Mouse (Mus musculus) liver, embryonic 13.5 days (tissue): ENCODE data around the gene Dclre1b. TPM values are rescaled to one million over a fixed set of nuclear protein-coding genes. Genes with fewer than 3 reads are reported as not detected.
"Not testable (repeated sequence)": the region's sequence is repeated elsewhere in the genome, so short reads cannot be mapped to it uniquely, and the experiment has no call there.

Source experiments
- ATAC-seq: fragments of 200-750 bp; cut with Nextera tagmentation; 2 replicates; pipeline ENCODE4 v1.8.0; 2017; ENCODE audit warnings: low read depth, mild to moderate bottlenecking, moderate number of reproducible peaks, moderate library complexity
- DNase-seq: peaks from one replicate; pipeline ENCODE4 v3.0.0; 2022
- H3K27ac ChIP-seq: fragments of 300-500 bp; sonication (generic); 2 replicates; pipeline ENCODE4 v1.5.1; 2015; ENCODE audit warnings: moderate library complexity, mild to moderate bottlenecking, inconsistent platforms
- H3K27me3 ChIP-seq: fragments of 300-500 bp; sonication (generic); 2 replicates; pipeline ENCODE4 v1.6.1; 2015; ENCODE audit warnings: mild to moderate bottlenecking, inconsistent platforms
- H3K36me3 ChIP-seq: fragments of 300-500 bp; sonication (generic); 2 replicates; pipeline ENCODE4 v1.6.1; 2015; ENCODE audit warnings: mild to moderate bottlenecking, inconsistent platforms
- H3K4me1 ChIP-seq: fragments of 300-500 bp; sonication (generic); replicated peaks from 2 replicates; pipeline ENCODE4 v1.6.1; 2015; ENCODE audit warnings: inconsistent platforms
- H3K4me2 ChIP-seq: fragments of 300-500 bp; sonication (generic); 2 replicates; pipeline ENCODE4 v1.6.1; 2015; ENCODE audit warnings: inconsistent platforms, mild to moderate bottlenecking, moderate library complexity
- H3K4me3 ChIP-seq: fragments of 300-500 bp; sonication (generic); replicated peaks from 2 replicates; pipeline ENCODE4 v1.5.1; 2015; ENCODE audit warnings: mild to moderate bottlenecking, inconsistent platforms
- H3K9ac ChIP-seq: fragments of 300-500 bp; sonication (generic); 2 replicates; pipeline ENCODE4 v1.6.1; 2015; ENCODE audit warnings: mild to moderate bottlenecking, inconsistent platforms
- H3K9me3 ChIP-seq: fragments of 300-500 bp; sonication (generic); replicated peaks from 2 replicates; pipeline ENCODE4 v1.6.1; 2016; ENCODE audit warnings: inconsistent platforms
- WGBS: fragments of 180-500 bp; shearing (Covaris S2); methylation state at CpG from one replicate; pipeline ENCODE4 v1.1.7; 2015; ENCODE audit not compliant: insufficient replicate concordance; 5-methylcytosine and 5-hydroxymethylcytosine counted together
- polyA plus RNA-seq: library from polyadenylated mRNA; unstranded; fragments of >200 nt; fragmentation: Nextera tagmentation; extraction: Ambion mirVana; gene quantifications from 2 replicates; pipeline ENCODE4 v1.2.1, GENCODE M21; 2015

The Dclre1b gene
- polyA plus RNA-seq = 30.3 and 33.0 TPM in 2 replicates

DNA sequence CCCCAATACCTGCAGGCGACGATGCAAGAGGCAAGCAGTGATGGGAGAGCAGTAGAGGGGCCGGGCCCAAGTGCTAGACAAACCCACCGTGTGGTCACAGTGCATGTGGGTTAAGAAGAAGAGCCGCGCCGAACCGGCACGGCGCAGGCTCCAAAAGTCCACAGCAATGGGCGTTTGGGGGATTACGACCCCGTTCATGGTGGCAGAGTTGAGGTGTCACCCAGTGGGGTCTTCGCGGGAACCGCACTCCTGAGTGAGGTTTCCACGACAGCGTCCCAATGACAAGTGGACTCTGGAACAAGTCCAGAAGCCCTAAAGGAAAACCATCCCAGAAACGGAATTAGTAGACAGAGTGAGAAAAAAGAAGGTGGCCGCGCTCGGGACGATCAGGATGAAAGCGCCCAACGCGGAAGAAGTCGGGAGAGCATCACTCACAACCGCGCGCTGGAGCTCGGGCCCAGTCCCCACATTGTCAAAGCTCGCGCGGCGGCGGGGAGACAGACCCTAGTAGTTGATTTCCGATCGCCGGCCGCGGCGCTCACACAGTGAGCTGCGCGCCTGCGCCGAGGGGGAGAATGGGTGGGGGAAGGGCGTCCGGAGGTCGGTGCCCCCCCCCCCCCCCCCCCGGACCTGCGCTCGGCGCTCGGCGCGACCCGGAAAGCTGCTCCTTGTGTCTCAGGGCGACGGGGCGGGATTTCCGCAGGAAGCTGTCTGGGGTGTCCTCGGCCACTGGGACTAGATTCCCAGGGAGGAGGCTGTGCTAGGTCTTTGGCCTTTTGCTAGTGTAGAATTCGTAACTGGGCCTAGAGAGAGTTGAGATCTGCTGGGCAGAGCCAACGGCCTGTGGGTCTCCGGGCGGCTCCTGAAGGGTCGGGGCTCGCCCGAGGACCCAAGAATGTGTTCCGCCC, at the start of gene Dclre1b, which contains the start of the genes Ap4b1 and Gm43064:
Gene Dclre1b (minus strand): TSS at position 554 of the 908 bp plus-strand sequence.
Gene Ap4b1 (plus strand): TSS at position 630 of the 908 bp plus-strand sequence.
Gene Gm43064 (plus strand): TSS at position 683 of the 908 bp plus-strand sequence.
- peak; percentile 91 for ATAC-seq
- H3K4me1 ChIP-seq = peaks cover 56% of the 10 kb centered on the region
- WGBS = under 1% methylated on average over 62 of the region's 70 CpGs

DNA sequence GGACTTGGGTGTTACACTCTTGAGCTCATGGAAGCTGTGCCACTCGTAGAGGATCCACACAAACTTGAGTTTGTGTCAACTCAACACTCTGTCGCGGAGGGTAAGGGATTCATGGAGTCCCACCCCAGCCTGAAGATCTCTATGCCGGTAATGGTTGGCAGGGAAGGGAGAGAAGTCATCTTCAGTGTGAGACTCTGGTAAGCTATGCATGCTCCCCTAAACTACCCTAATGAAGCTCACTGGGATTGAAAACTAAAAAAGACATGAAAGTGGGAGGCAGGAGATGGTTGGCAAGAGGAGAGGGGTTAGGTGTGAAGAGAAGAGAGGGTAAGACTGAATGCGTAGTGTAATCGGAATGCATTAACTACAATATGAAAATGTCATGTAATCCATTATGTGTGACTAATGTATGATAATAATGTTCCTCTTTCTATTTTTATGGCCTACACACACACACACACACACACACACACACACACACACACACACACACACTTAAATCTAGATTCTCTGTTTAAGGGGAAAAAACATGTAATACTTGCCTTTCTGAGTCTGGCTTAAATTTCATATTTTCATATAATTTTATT, 48.8 kb upstream of the Dclre1b start:
- H3K4me1 ChIP-seq = peaks cover 9% of the 10 kb centered on the region; the same call in 1 of the 2 replicates
- no peak for ATAC-seq
- H3K27ac ChIP-seq = no peak overlapping the region
- no peaks in the 10 kb centered on the region for H3K9me3 ChIP-seq
- H3K27me3 ChIP-seq = no peaks in the 10 kb centered on the region
- no peak overlapping the region for H3K9ac ChIP-seq
- 87% methylated on average over 6 of the region's 6 CpGs for WGBS
- no peak overlapping the region for H3K4me3 ChIP-seq
- no peak overlapping the region for H3K4me2 ChIP-seq
- no peak for DNase-seq
- no peaks in the 10 kb centered on the region for H3K36me3 ChIP-seq

More for the DNA sequence above, at the start of gene Dclre1b, which contains the start of the genes Ap4b1 and Gm43064:
- H3K4me3 ChIP-seq = peak within 1 kb of the TSS; percentile 85
- peak; percentile 84 for DNase-seq
- H3K9me3 ChIP-seq = no peaks in the 10 kb centered on the region
- H3K9ac ChIP-seq = peak within 1 kb of the TSS; percentile 94
- H3K27ac ChIP-seq = peak within 1 kb of the TSS; percentile 97
- H3K27me3 ChIP-seq = no peaks in the 10 kb centered on the region
- peaks cover 47% of the 10 kb centered on the region for H3K36me3 ChIP-seq
- peak within 1 kb of the TSS; percentile 73 for H3K4me2 ChIP-seq

DNA sequence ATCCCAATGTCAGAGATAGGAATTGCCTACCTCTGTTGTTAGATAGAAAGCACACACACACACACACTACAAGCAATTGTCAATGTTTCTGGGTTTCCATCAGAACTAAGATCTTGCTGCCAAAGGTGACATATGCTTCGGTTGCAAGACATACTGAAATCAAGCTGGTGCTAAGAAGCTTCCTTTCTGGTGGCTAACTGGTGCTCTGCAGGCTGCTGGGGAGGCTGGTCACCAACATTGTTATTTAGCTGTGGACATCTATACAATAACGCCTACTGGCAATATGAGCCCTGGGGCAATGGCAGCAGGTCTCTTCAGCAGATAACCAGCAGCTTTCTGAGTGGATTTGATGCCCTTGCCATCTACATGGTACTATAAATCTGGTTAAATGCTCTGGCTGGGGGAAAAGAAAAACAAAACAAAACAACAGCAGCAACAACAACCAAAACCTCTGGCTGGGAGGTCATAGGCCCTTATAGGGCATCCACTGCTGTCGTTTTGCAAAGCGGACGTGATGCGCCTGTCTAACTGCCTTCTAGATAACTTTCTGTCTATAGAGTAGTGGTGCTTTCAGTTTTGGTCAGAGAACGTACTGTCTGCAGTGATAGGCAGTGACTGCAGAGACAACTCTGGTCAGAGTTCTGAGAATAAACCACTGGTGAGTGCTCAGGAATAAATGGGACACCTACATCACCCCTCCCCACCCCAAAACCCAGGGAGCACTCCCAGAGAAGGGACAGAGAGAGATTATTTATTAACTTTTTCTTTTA, 48.0 kb upstream of the Dclre1b start:
- ATAC-seq (no peak), DNase-seq (no peak)
- Histone ChIP-seq H3K9ac (no peak overlapping the region), H3K4me2 (no peak overlapping the region), H3K27ac (no peak overlapping the region), H3K4me1 (peaks cover 9% of the 10 kb centered on the region; the same call in 1 of the 2 replicates), H3K36me3 (no peaks in the 10 kb centered on the region), H3K9me3 (no peaks in the 10 kb centered on the region), H3K4me3 (no peak overlapping the region), H3K27me3 (no peaks in the 10 kb centered on the region)
- WGBS = 64% methylated on average over 7 of the region's 7 CpGs

DNA sequence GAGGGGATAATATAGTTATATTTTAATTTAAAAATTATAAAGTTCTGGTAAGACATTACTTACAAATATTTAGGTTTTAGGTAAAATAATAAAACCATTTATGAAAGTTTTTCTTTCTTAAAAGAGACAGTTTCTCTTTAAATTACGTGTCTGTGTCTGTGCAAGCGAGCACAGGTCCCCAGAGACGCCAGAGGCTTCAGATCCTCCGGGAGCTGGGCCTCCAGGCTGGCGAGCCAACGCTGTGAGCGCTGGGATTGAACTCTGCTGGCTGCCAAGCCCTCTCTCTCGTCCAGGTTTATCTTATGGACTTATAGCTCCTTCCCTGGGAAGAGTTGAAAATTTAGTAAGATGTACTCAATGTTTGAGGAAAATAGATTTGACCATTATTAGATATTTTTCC, 44.6 kb upstream of the Dclre1b start:
- WGBS = 73% methylated on average over 8 of the region's 8 CpGs
- no peak for DNase-seq
- H3K27ac ChIP-seq = no peak overlapping the region
- no peaks in the 10 kb centered on the region for H3K36me3 ChIP-seq
- no peaks in the 10 kb centered on the region for H3K27me3 ChIP-seq
- no peak overlapping the region for H3K9ac ChIP-seq
- H3K4me3 ChIP-seq = no peak overlapping the region
- peaks cover 4% of the 10 kb centered on the region; the same call in 1 of the 2 replicates for H3K4me1 ChIP-seq
- H3K9me3 ChIP-seq = no peaks in the 10 kb centered on the region
- H3K4me2 ChIP-seq = no peak overlapping the region
- no peak for ATAC-seq

DNA sequence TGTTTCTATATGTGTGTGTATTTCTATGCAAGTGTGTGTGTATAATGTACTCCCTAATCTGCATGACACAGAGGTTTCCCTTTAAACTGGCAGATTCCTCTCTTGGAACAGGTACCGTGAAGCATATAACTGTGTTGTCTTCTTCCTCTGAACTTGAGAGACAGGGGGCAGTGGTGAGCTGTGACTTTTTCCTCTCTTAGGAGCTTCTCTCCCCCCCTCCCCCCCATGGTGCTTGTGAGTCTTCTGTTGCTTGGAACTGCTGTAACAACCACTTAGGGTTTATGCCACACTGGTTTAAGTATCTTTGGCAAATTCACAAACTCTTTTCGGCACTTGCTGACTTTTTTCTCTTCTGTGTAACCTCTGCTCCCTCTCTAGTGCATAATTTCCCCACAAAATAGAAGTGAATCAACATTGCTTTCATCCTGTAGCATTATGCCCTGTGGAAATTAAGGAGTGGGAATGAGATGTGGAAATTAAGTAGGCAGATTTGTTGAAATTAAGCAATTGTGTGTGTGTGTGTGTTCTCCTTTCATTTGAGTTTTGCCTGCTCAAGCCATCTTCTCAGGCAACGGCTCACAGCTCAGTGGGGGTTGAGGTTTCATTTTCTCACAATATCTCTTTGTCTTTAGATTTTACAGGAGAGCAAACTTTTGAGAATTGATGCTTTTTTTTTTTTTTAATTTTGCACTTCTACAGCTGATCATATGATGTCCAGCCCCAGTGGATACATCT, 43.5 kb upstream of the Dclre1b start:
- H3K27ac ChIP-seq = no peak overlapping the region
- peaks cover 4% of the 10 kb centered on the region; the same call in 1 of the 2 replicates for H3K4me1 ChIP-seq
- 57% methylated on average over 3 of the region's 3 CpGs for WGBS
- H3K27me3 ChIP-seq = no peaks in the 10 kb centered on the region
- no peak for ATAC-seq
- H3K4me2 ChIP-seq = no peak overlapping the region
- H3K9me3 ChIP-seq = no peaks in the 10 kb centered on the region
- H3K9ac ChIP-seq = no peak overlapping the region
- no peak for DNase-seq
- no peak overlapping the region for H3K4me3 ChIP-seq
- no peaks in the 10 kb centered on the region for H3K36me3 ChIP-seq

DNA sequence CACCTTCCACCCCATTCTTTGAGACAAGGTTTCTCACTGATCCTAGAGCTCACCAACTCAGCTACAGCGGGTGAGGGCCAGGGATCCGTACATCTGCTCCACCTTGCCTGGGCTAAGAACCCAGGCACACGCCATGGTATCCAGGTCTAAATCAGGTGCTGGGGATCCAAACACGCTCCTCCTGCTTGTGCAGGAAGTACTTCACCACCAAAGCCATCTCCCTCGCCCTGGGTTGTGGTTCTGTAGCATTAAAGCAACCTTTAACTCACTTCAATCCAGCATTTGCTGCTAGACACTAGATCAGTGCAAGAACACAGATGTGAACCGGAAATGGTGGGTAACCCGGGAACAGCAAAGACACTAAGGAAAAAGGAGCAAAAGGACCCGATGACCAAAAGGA, 42.6 kb upstream of the Dclre1b start:
- DNase-seq = no peak
- no peaks in the 10 kb centered on the region for H3K27me3 ChIP-seq
- no peak overlapping the region for H3K9ac ChIP-seq
- H3K27ac ChIP-seq = no peak overlapping the region
- no peaks in the 10 kb centered on the region for H3K36me3 ChIP-seq
- no peak for ATAC-seq
- H3K4me1 ChIP-seq = no peaks in the 10 kb centered on the region; the same call in 1 of the 2 replicates
- no peak overlapping the region for H3K4me3 ChIP-seq
- no peak overlapping the region for H3K4me2 ChIP-seq
- WGBS = 76% methylated on average over 8 of the region's 8 CpGs
- no peaks in the 10 kb centered on the region for H3K9me3 ChIP-seq

DNA sequence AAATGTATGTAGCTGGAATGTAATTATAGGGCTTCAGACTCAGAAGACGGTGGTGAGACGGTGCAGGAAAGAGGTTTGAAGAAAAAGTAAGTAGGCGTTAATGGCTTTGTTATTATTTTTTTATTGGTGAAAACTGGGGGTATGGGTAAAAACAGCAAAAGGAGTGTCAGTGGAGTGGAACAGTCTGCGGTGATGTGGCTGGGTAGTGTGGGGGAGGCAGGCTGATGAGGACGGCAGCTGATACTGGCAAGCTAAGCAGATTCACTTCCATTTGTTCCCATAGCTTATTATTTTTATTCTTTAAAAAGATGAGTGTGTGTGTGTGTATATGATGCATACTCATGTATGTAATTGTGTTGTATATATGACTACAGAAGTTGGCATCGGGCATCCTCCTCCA, 42.2 kb upstream of the Dclre1b start:
- no peak for DNase-seq
- H3K9ac ChIP-seq = no peak overlapping the region
- no peak overlapping the region for H3K27ac ChIP-seq
- no peaks in the 10 kb centered on the region for H3K36me3 ChIP-seq
- no peaks in the 10 kb centered on the region for H3K27me3 ChIP-seq
- H3K4me1 ChIP-seq = no peaks in the 10 kb centered on the region; the same call in 1 of the 2 replicates
- ATAC-seq = no peak
- no peaks in the 10 kb centered on the region for H3K9me3 ChIP-seq
- H3K4me2 ChIP-seq = no peak overlapping the region
- 80% methylated on average over 6 of the region's 6 CpGs for WGBS
- H3K4me3 ChIP-seq = no peak overlapping the region

DNA sequence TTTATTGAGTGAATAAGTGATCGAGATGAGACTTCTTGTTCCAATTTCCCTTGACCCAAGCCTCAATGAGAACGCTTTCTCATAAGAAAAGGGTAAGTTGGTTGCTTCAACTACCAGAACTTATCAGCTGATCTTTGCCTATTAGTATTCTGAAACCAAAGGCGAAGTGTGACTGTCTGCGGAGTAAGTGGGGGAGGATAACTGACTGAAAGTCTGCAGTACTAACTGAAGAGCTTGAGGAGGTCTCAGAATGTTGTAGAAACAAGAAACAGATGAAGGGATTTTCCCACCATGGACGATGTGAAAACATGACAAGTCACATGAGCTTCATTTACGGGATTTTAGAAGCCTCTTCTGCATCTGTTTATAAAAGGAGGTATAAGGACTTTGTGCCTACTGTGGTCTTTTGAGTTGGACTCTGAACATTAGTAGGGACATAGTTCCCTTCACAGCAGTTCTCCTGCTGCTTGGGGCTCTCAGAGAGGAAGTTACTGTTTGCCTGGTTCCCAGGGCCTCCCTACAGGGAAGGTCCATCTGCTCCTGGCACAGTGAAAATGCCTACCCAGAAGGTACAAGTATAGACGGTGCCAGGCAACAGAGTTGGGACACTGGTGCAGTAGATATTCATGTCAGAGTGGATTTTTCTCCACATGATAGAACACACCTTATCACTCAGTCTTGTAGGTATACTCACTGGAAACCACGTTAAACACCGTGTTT, 41.6 kb upstream of the Dclre1b start:
- H3K4me3 ChIP-seq = no peak overlapping the region
- no peak overlapping the region for H3K9ac ChIP-seq
- no peaks in the 10 kb centered on the region; the same call in 1 of the 2 replicates for H3K4me1 ChIP-seq
- H3K27ac ChIP-seq = no peak overlapping the region
- H3K36me3 ChIP-seq = no peaks in the 10 kb centered on the region
- WGBS = 57% methylated on average over 9 of the region's 9 CpGs
- no peaks in the 10 kb centered on the region for H3K9me3 ChIP-seq
- no peaks in the 10 kb centered on the region for H3K27me3 ChIP-seq
- DNase-seq (no peak), ATAC-seq (no peak)
- H3K4me2 ChIP-seq = no peak overlapping the region

DNA sequence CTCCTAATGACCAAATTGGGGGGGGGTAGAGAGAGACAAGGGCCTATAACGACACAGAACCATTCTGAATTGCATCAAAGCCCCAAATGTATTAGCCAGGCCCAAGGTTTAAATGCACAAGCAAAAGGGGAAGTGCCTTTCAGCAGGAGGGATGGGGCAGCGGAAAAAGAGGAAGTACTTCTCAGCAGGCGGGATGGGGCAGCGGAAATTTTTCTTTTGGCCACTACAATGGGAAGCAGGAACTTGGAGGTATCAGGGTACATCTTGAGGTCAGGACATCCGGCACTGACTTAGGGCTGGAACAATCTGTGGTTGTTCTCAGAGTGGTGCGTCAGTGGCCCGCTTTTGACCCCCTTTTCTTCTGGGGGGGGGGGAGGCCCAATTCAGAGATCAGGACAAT, 31.7 kb upstream of the Dclre1b start:
- H3K27me3 ChIP-seq, ATAC-seq, H3K27ac ChIP-seq, H3K4me1 ChIP-seq, DNase-seq, H3K4me2 ChIP-seq, H3K4me3 ChIP-seq, H3K9me3 ChIP-seq, H3K36me3 ChIP-seq, H3K9ac ChIP-seq: not testable (repeated sequence)
- 57% methylated on average over 7 of the region's 7 CpGs for WGBS

DNA sequence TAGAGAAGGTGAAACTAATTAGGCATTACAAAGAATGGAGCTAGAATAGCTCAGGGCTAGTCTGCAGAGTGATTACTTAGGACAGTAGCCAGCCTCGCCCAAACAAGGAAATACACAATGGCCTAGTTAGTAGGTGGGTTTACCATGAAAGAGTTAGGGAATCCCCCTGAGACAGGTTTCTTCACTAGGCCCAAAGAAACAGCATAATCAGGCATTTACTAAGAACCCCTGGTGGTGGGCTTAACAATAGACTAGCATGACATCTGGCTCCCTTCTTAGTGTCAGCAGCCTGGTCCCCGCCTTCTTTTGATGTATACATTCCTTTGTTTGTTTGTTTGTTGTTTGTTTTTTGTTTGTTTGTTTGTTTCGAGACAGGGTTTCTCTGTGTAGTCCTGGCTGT, 31.0 kb upstream of the Dclre1b start:
- H3K36me3 ChIP-seq, DNase-seq, H3K4me1 ChIP-seq, ATAC-seq, H3K27me3 ChIP-seq, H3K9ac ChIP-seq, H3K9me3 ChIP-seq, H3K4me3 ChIP-seq, H3K27ac ChIP-seq, H3K4me2 ChIP-seq: not testable (repeated sequence)
- 79% methylated on average over 3 of the region's 3 CpGs for WGBS
